Comparison of ENCODE assay signal across 25 mouse cellular contexts in genomic region chr3:41180911-41181310, GRCm38 (mm10).
DNase-seq lines count a peak whose midpoint lies in the region; ATAC-seq and TF ChIP-seq lines count a peak whose summit lies in the region.
"Had no signal": no experiment of that assay in that cellular context is flagged by ENCODE, and none has a peak within 500 bp of the region (broad histone marks: within the 10 kb centered on the region; RNA-seq: fewer than 3 reads in every experiment).

No protein-coding gene starts in this region.

- H3K4me3 ChIP-seq in lung, embryonic 14.5 days (ENCODE audit: low read depth, low read length) = no peak overlapping the region
- no peak overlapping the region for H3K4me3 ChIP-seq in heart, embryonic 16.5 days (ENCODE audit: low read length)
- H3K4me3 ChIP-seq in midbrain, embryonic 16.5 days (ENCODE audit: low read depth, low read length) = no peak overlapping the region
- H3K4me3 ChIP-seq: embryonic facial prominence, embryonic 12.5 days; hindbrain, embryonic 15.5 days; midbrain, embryonic 13.5 days; neural tube, embryonic 13.5 days had no signal

- peak; percentile 45 for DNase-seq in gastrocnemius, adult 18-20 months (ENCODE audit: low spot score)
- DNase-seq in gastrocnemius, postnatal 4 days (ENCODE audit: low spot score in 2 of 2) = no peak
- DNase-seq in lung, embryonic 14.5 days = no peak
- DNase-seq in lung, postnatal 36 days = no peak
- no peak for DNase-seq in frontal cortex, postnatal 14 days (ENCODE audit: low spot score in 2 of 2)
- DNase-seq in T-cell, adult 2 months (ENCODE audit: low spot score) = no peak
- DNase-seq: adrenal gland, postnatal 14 days; cerebellum, adult 2 months; cerebellum, postnatal 25 days; kidney, adult 9 months; kidney, postnatal 14 days; lung, adult 18-20 months; lung, postnatal 14 days; retina, postnatal 1 day; right cerebral cortex, postnatal 25 days; thymus, adult 18-20 months; thymus, postnatal 4 days had no signal

- no peak overlapping the region for H3K4me2 ChIP-seq in lung, embryonic 14.5 days
- H3K4me2 ChIP-seq in heart, embryonic 16.5 days (ENCODE audit: low read depth, low read length) = no peak overlapping the region; the same call in 1 of the 2 replicates
- no peak overlapping the region for H3K4me2 ChIP-seq in midbrain, embryonic 16.5 days (ENCODE audit: low read length)
- H3K4me2 ChIP-seq: embryonic facial prominence, embryonic 12.5 days; hindbrain, embryonic 15.5 days; liver, embryonic 11.5 days; midbrain, embryonic 13.5 days; neural tube, embryonic 13.5 days had no signal

- no peaks in the 10 kb centered on the region for H3K27me3 ChIP-seq in lung, embryonic 14.5 days (ENCODE audit: insufficient read depth, low read length)
- no peaks in the 10 kb centered on the region for H3K27me3 ChIP-seq in heart, embryonic 16.5 days (ENCODE audit: control insufficient read depth, insufficient read depth, low read length)
- no peaks in the 10 kb centered on the region; the same call in 1 of the 2 replicates for H3K27me3 ChIP-seq in midbrain, embryonic 16.5 days (ENCODE audit: control insufficient read depth, insufficient read depth, low read depth, low read length)
- H3K27me3 ChIP-seq: embryonic facial prominence, embryonic 12.5 days; hindbrain, embryonic 15.5 days; midbrain, embryonic 13.5 days; neural tube, embryonic 13.5 days had no signal

- WGBS in lung, embryonic 14.5 days = 66% methylated on average over 7 of the region's 7 CpGs
- WGBS in heart, embryonic 16.5 days = 44% methylated on average over 7 of the region's 7 CpGs
- WGBS in midbrain, embryonic 16.5 days = 89% methylated on average over 7 of the region's 7 CpGs

- H3K4me1 ChIP-seq in lung, embryonic 14.5 days (ENCODE audit: insufficient read depth) = no peaks in the 10 kb centered on the region
- H3K4me1 ChIP-seq in heart, embryonic 16.5 days (ENCODE audit: control insufficient read depth, insufficient read depth, low read length) = peaks cover 24% of the 10 kb centered on the region
- 0 out of 2 replicates have a peak, but pooled peaks cover 2% of the 10 kb centered on the region for H3K4me1 ChIP-seq in midbrain, embryonic 16.5 days (ENCODE audit: control insufficient read depth, insufficient read depth, low read length)
- H3K4me1 ChIP-seq: midbrain, embryonic 13.5 days had no signal

- ATAC-seq in lung, embryonic 14.5 days (ENCODE audit: insufficient read depth) = peak; percentile 7; the same call in 1 of the 2 replicates
- ATAC-seq in heart, embryonic 16.5 days (replicated peaks; ENCODE audit: extremely low read depth, insufficient read depth, low FRiP score) = 0 out of 2 replicates have a peak, but pooled peaks have one; percentile 18
- no peak for ATAC-seq in midbrain, embryonic 16.5 days
- ATAC-seq: midbrain, embryonic 13.5 days had no signal

- TF ChIP-seq CTCF in lung, embryonic 14.5 days (IDR thresholded peaks at IDR 0.05; ENCODE audit: low read depth) = no peak

- no peak overlapping the region for H3K9ac ChIP-seq in lung, embryonic 14.5 days
- H3K9ac ChIP-seq in heart, embryonic 16.5 days (ENCODE audit: low read length) = peak overlapping the region; percentile 15; the same call in 1 of the 2 replicates
- H3K9ac ChIP-seq in midbrain, embryonic 16.5 days (ENCODE audit: low read depth, low read length) = no peak overlapping the region
- H3K9ac ChIP-seq: embryonic facial prominence, embryonic 12.5 days; forebrain, postnatal 0 days; hindbrain, embryonic 15.5 days; midbrain, embryonic 13.5 days; neural tube, embryonic 13.5 days had no signal

- no peaks in the 10 kb centered on the region for H3K36me3 ChIP-seq in lung, embryonic 14.5 days (ENCODE audit: insufficient read depth)
- H3K36me3 ChIP-seq in heart, embryonic 16.5 days (ENCODE audit: control insufficient read depth, insufficient read depth) = no peaks in the 10 kb centered on the region
- H3K36me3 ChIP-seq in midbrain, embryonic 16.5 days (ENCODE audit: control insufficient read depth, insufficient read depth, low read length) = no peaks in the 10 kb centered on the region
- H3K36me3 ChIP-seq: embryonic facial prominence, embryonic 12.5 days; hindbrain, embryonic 15.5 days; midbrain, embryonic 13.5 days; neural tube, embryonic 13.5 days had no signal

- no peaks in the 10 kb centered on the region for H3K9me3 ChIP-seq in lung, embryonic 14.5 days (ENCODE audit: low read depth, low read length)
- H3K9me3 ChIP-seq in heart, embryonic 16.5 days (replicated peaks; ENCODE audit: control insufficient read depth, low read length) = no peaks in the 10 kb centered on the region
- H3K9me3 ChIP-seq in midbrain, embryonic 16.5 days (replicated peaks; ENCODE audit: control insufficient read depth, low read length, poor library complexity, severe bottlenecking) = no peaks in the 10 kb centered on the region
- H3K9me3 ChIP-seq: embryonic facial prominence, embryonic 12.5 days; hindbrain, embryonic 15.5 days; midbrain, embryonic 13.5 days; neural tube, embryonic 13.5 days had no signal

- H3K27ac ChIP-seq in lung, embryonic 14.5 days (ENCODE audit: low read depth) = no peak overlapping the region
- H3K27ac ChIP-seq in heart, embryonic 16.5 days (ENCODE audit: low read length) = peak overlapping the region; percentile 57
- no peak overlapping the region for H3K27ac ChIP-seq in midbrain, embryonic 16.5 days (ENCODE audit: low read length)
- H3K27ac ChIP-seq: embryonic facial prominence, embryonic 12.5 days; hindbrain, embryonic 15.5 days; midbrain, embryonic 13.5 days; neural tube, embryonic 13.5 days had no signal
